Mouse (Mus musculus) embryo, embryonic 11.5 days (tissue): ENCODE measurements around the gene Gm20388.

ENCODE experiments used
- DNase-seq: peaks from one replicate; pipeline ENCODE4 v3.0.0-alpha.2; 2012; ENCODE audit warnings: low read depth, low spot score

Gm20388 gene

GRCm38 (mm10) chr8:122960323-122960722 lies 3049.7 kb downstream of the Gm20388 start:
- no peak for DNase-seq

GRCm38 (mm10) chr8:122960932-122961331 lies 3050.3 kb downstream of the Gm20388 start:
- DNase-seq, result no peak

DNA sequence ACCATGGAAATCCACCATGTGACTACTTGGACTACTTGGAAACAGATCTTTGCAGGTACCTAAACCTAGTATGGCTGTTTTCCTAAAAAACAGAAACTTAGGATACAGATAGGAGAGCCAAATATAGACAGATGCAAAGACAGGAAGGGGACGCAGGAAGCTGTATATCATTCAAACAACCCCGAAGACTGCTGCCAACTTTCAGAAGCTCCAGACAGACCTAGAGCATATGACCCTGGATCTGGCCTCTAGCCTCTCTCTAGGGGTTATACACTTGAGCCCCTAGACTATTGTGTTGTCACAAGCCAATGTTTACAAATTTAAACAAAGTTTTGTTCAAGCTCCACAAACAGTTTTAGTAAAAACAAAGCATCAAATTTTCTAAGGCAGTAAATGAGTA lies 3050.8 kb downstream of the Gm20388 start:
- DNase-seq, result no peak

- DNase-seq, result no peak
These were observed 3051.4 kb downstream of the Gm20388 start for GRCm38 (mm10) chr8:122962046-122962445.

GRCm38 (mm10) chr8:122966638-122967037 lies 3056.0 kb downstream of the Gm20388 start:
- no peak for DNase-seq

GRCm38 (mm10) chr8:122968145-122968544 lies 3057.5 kb downstream of the Gm20388 start:
- no peak for DNase-seq

GRCm38 (mm10) chr8:122969964-122970620 lies 3059.5 kb downstream of the Gm20388 start:
- no peak for DNase-seq

DNA sequence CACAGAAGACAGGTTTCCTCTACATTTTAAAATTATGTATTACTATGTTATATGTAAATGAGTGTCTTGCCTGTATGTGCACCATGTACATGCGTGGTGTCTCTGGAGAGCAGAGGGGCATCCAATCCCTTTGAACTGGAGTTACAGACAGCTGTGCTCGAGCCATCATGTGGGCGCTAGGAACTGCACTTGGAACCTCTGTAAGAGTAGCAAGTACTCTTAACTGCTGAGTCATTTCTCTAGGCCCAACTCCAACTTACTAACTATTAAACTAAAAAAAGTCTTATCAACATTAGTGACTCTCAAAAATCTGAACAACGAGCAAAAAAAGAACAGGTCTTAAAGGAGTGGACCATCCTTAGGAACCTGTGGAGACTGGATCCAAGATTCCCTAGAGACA lies 3065.4 kb downstream of the Gm20388 start:
- no peak for DNase-seq

GRCm38 (mm10) chr8:122979424-122979823 lies 3068.8 kb downstream of the Gm20388 start:
- DNase-seq, result no peak

GRCm38 (mm10) chr8:122979865-122980509 lies 3069.3 kb downstream of the Gm20388 start:
- DNase-seq, result no peak

- no peak for DNase-seq
These were observed 3071.0 kb downstream of the Gm20388 start for GRCm38 (mm10) chr8:122981646-122982045.

DNA sequence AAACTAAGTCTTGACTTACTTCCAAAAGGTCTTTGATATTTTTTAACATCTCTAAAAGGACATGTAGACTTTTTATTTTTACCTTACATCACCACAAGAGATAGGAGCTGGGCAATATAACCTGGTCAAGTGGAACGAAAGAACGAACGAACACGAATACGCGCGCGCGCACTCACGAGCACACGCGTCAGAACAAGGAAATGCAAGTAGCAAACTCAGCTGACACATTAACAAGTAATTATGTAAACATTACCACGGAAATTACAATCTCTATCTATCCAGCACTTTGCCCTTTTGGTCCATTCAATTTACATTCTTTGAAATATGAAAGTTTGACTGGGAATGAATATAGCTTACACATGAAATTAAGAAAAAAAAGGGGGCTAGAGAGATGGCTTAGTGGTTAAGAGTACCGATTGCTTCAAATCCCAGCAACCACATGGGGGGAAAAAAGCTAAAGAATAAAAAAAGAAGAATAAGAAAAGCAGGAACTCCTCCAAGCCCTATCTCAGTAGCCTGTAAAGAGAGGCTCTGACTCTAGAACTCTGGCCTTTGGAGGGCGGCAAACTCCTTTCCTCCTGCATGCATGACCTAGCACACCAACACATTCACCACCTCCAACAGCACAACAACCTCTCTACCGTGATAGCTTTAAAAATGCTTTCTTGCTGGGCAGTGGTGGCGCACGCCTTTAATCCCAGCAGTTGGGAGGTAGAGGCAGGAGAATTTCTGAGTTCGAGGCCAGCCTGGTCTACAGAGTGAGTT lies 3072.7 kb downstream of the Gm20388 start:
- DNase-seq, result no peak

DNA sequence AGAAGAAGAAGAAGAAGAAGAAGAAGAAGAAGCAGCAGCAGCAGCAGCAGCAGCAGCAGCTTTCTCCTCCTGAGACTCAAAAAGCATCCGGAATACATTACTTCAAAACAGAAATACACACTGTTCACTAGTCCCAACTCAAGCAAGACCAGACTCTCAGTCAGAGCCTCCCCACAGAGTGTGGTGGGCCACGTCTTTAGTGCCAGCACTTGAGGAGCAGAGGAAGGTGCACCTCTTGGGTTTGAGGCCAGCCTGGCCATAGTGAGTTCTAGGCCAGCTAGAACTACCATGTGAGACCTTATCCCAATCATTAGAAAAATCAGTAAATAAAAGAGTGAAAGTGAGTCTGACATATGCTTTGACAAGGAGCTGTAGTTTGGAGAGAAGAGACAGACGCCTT lies 3073.5 kb downstream of the Gm20388 start:
- DNase-seq, result no peak

- no peak for DNase-seq
These were observed 3076.0 kb downstream of the Gm20388 start for GRCm38 (mm10) chr8:122986501-122987184.

DNA sequence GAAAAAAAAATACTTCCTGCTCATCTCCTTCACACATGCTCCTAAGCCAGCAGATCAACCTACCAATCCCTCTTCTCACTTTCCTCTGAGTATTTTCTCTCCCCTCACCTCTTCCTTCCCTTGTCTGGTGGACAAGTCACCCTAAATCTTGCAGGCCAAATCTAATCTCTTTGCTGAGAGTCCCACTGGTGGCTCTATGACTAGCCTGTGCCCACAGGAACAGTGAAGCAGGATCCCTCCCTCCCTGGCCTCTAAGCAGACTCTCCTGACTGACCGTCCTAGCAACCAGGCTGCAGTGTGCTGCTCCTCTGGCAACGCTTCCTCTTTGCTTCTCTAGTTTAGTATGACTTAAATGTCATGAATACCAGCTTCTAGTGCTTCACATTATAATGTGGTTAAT lies 3076.6 kb downstream of the Gm20388 start:
- no peak for DNase-seq

DNA sequence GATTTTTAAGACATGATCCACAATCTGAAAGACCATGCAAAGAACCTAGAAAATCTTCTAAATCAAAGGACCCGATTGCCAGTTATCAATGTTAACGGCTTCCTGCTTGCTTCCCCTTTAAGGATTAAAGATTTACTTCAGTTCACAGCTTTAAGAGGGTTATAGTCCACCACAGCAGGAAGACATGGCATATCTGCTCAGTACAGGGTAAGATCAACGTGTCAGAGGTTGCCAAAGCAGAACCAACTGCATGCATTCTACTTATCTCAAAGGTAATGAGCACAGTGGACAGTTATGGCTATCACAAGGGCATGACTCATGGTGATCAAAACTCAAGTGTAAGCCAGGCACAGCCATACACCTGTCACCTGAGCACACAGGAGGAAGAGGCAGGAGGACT lies 3078.3 kb downstream of the Gm20388 start:
- DNase-seq, result no peak

- no peak for DNase-seq
These were observed 3079.3 kb downstream of the Gm20388 start for GRCm38 (mm10) chr8:122989976-122990375.

DNA sequence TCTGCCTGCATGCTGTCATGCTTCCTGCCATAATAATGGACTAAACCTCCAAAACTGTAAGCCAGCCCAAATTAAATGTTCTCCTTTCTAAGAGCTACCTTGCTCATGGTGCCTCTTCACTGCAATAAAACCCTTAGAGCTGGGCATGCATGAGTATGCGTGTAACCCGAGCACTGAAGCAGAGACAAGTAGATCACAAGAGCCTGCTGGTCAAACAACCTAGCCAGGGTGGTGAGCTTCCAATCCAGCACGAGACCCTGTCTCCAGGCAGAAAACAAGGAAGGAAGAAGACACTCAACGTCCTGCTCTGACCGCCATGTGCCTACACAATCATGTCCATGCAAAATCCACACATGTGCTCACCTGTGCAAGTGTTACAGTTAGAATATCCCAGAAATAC lies 3080.7 kb downstream of the Gm20388 start:
- DNase-seq, result no peak

DNA sequence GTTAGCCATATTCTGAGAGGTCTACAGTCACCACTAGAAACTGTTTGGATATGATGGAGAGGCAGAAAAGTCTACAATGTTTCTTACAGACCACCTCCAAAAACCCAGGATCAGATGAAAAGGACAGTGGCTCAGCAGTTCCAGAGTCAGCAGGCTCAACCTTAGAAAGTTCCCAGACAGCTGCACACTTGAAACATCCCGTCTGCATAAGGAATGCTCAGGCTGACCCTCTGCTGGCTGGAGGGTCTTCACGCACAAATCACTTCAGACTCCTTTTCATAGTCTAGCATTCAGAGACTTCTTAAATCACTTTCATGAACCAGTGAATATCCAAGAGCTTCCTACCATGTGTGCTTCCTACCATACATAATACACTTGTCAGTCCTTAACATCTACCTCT lies 3081.7 kb downstream of the Gm20388 start:
- no peak for DNase-seq

- DNase-seq, result no peak
These were observed 3082.4 kb downstream of the Gm20388 start for GRCm38 (mm10) chr8:122993031-122993430.

GRCm38 (mm10) chr8:122993740-122994139 lies 3083.1 kb downstream of the Gm20388 start:
- no peak for DNase-seq

DNA sequence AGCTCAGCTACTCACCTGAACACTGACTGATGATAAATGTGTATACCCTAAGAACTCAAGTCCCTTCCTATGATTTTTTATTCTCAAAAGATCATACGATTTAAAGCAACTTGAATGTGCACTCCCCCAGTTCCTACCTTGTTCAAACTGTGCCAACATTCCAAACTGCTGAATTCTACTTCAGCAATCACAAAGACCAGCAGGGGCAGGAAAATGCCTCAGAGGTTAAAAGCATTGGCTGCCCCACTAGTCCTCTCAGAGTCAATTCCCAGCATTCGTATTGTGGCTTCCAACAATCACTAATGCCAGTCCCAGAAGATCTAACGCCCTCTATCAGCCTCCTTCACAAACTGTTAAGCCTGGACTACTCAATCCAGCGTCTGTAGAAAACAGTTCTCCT lies 3087.3 kb downstream of the Gm20388 start:
- DNase-seq, result no peak
